Mouse (Mus musculus) fat pad, adult 2 months (tissue): Measurements from ENCODE around the gene Tgfbr3.

Source experiments
- DNase-seq: peaks from one replicate; pipeline ENCODE4 v3.0.0-alpha.2; 2011; ENCODE audit warnings: low read depth, low spot score; ENCODE audit errors: extremely low read depth

The Tgfbr3 gene

GRCm38 (mm10) chr5:107289234-107289764, at the start of gene Tgfbr3:
Tgfbr3 (minus strand) TSS chr5:107289629.
- DNase-seq = no peak

GRCm38 (mm10) chr5:107330916-107331421, 41.5 kb upstream of the Tgfbr3 start, which contains the start of gene Brdt:
Brdt (plus strand) TSS chr5:107331159.
- no peak for DNase-seq

- no peak for DNase-seq
These were observed 31.3 kb upstream of the Tgfbr3 start for GRCm38 (mm10) chr5:107320703-107321102.

- DNase-seq = no peak
These were observed 27.7 kb upstream of the Tgfbr3 start for GRCm38 (mm10) chr5:107317141-107317540.

GRCm38 (mm10) chr5:107307432-107307831, 18.0 kb upstream of the Tgfbr3 start:
- no peak for DNase-seq

- DNase-seq = no peak
These were observed 14.8 kb upstream of the Tgfbr3 start for GRCm38 (mm10) chr5:107304117-107304825.

GRCm38 (mm10) chr5:107303350-107303861, 14.0 kb upstream of the Tgfbr3 start:
- DNase-seq = no peak

- DNase-seq = no peak
These were observed 9.4 kb upstream of the Tgfbr3 start for GRCm38 (mm10) chr5:107298854-107299253.

GRCm38 (mm10) chr5:107296512-107297322, 7.3 kb upstream of the Tgfbr3 start:
- no peak for DNase-seq

GRCm38 (mm10) chr5:107295817-107296511, 6.5 kb upstream of the Tgfbr3 start:
- peak; percentile 84 for DNase-seq

- peak; percentile 81 for DNase-seq
These were observed 5.8 kb upstream of the Tgfbr3 start for GRCm38 (mm10) chr5:107295061-107295816.

GRCm38 (mm10) chr5:107294041-107294440, 4.6 kb upstream of the Tgfbr3 start:
- DNase-seq = no peak

- no peak for DNase-seq
These were observed 557 bp upstream of the Tgfbr3 start for GRCm38 (mm10) chr5:107289986-107290385.

- no peak for DNase-seq
These were observed 799 bp downstream of the Tgfbr3 start for GRCm38 (mm10) chr5:107288427-107289233.

GRCm38 (mm10) chr5:107287908-107288267, 1.5 kb downstream of the Tgfbr3 start:
- DNase-seq = no peak

GRCm38 (mm10) chr5:107287254-107287907, 2.0 kb downstream of the Tgfbr3 start:
- peak; percentile 55 for DNase-seq

GRCm38 (mm10) chr5:107285563-107285962, 3.9 kb downstream of the Tgfbr3 start:
- no peak for DNase-seq

GRCm38 (mm10) chr5:107283935-107284524, 5.4 kb downstream of the Tgfbr3 start:
- DNase-seq = no peak
